27 mouse cellular contexts compared by ENCODE assay signal in genomic region chr15:88507886-88508285, GRCm38 (mm10).
"Had no signal": no experiment of that assay in that cellular context is flagged by ENCODE, and none has a peak within 500 bp of the region (broad histone marks: within the 10 kb centered on the region; RNA-seq: fewer than 3 reads in every experiment).

No protein-coding gene starts in this region.

- H3K9me3 ChIP-seq: heart, embryonic 10.5 days; heart, embryonic 12.5 days; hindbrain, embryonic 10.5 days; hindbrain, embryonic 12.5 days; intestine, embryonic 15.5 days; limb, embryonic 13.5 days; limb, embryonic 15.5 days had no signal

- H3K27ac ChIP-seq: gastrocnemius, adult 2 months; heart, adult 2 months; heart, embryonic 10.5 days; hindbrain, embryonic 10.5 days; hindbrain, embryonic 12.5 days; hindbrain, embryonic 14.5 days; intestine, embryonic 15.5 days; kidney, postnatal 0 days; limb, embryonic 13.5 days; limb, embryonic 15.5 days; liver, embryonic 12.5 days; liver, embryonic 14.5 days had no signal

- H3K9ac ChIP-seq: heart, embryonic 12.5 days; hindbrain, embryonic 12.5 days; hindbrain, embryonic 14.5 days; intestine, embryonic 15.5 days; limb, embryonic 13.5 days; limb, embryonic 15.5 days; liver, embryonic 12.5 days; liver, embryonic 14.5 days had no signal

- ATAC-seq: hindbrain, embryonic 16.5 days; inflammation-experienced regulatory T-cells, adult 6 months; intestine, embryonic 15.5 days; intestine, postnatal 0 days; liver, embryonic 12.5 days had no signal

- H3K4me2 ChIP-seq: heart, embryonic 12.5 days; hindbrain, embryonic 12.5 days; hindbrain, embryonic 14.5 days; intestine, embryonic 15.5 days; limb, embryonic 13.5 days; limb, embryonic 15.5 days; liver, embryonic 12.5 days had no signal

- H3K4me3 ChIP-seq: gastrocnemius, adult 2 months; heart, adult 2 months; heart, embryonic 10.5 days; heart, embryonic 12.5 days; hindbrain, embryonic 10.5 days; hindbrain, embryonic 12.5 days; intestine, embryonic 15.5 days; limb, embryonic 13.5 days; limb, embryonic 15.5 days; liver, embryonic 12.5 days had no signal

- H3K36me3 ChIP-seq: heart, embryonic 10.5 days; heart, embryonic 12.5 days; hindbrain, embryonic 10.5 days; hindbrain, embryonic 12.5 days; intestine, embryonic 15.5 days; limb, embryonic 13.5 days; limb, embryonic 15.5 days; liver, embryonic 12.5 days had no signal

- H3K4me1 ChIP-seq: heart, embryonic 10.5 days; heart, embryonic 12.5 days; intestine, embryonic 15.5 days; limb, embryonic 13.5 days; limb, embryonic 15.5 days; liver, embryonic 12.5 days had no signal

- DNase-seq: gastrocnemius, adult 2 months; gastrocnemius, postnatal 10 days; gastrocnemius, postnatal 25 days; heart, postnatal 10 days; heart, postnatal 4 days; kidney, adult 18-20 months; kidney, adult 8-10 months; kidney, postnatal 14 days; kidney, postnatal 36 days; layer of hippocampus, adult 9-11 months; layer of hippocampus, postnatal 36 days; left cerebral cortex, postnatal 4 days had no signal

- H3K27me3 ChIP-seq: heart, embryonic 12.5 days; hindbrain, embryonic 12.5 days; intestine, embryonic 15.5 days; limb, embryonic 13.5 days; limb, embryonic 15.5 days; liver, embryonic 12.5 days had no signal
